Mouse (Mus musculus) cortical plate, adult 2 months (tissue): ENCODE data around the gene Sytl3.

Experiments
- CTCF ChIP-seq: fragments of 200-500 bp; IDR thresholded peaks from 2 replicates; pipeline ENCODE4 v1.5.1; 2011; ENCODE audit warnings: mild to moderate bottlenecking, control low read depth, low read length; ENCODE audit not compliant: insufficient read depth; ENCODE audit errors: extremely low read depth
- POLR2A ChIP-seq: fragments of 200-500 bp; IDR thresholded peaks from 2 replicates; pipeline ENCODE4 v1.6.1; 2011; ENCODE audit warnings: mild to moderate bottlenecking, low read length, control low read depth; ENCODE audit not compliant: insufficient read depth; ENCODE audit errors: extremely low read depth

- TF ChIP-seq CTCF (no peak), POLR2A (no peak)
Measured at GRCm38 (mm10) chr17:6777061-6777460, 118.2 kb downstream of the Sytl3 start.
